Mouse (Mus musculus): ENCODE data around the gene Cox5a. TPM values are rescaled to one million over a fixed set of nuclear protein-coding genes. Genes with fewer than 3 reads are reported as not detected.

The Cox5a gene
- polyA plus RNA-seq (2014; fragmentation: Illumina TruSeq; extraction: RNeasy Lipid Tissue Mini Kit (QIAGEN cat#74804); ENCODE audit: low read depth, low replicate concordance), result 235 TPM

DNA sequence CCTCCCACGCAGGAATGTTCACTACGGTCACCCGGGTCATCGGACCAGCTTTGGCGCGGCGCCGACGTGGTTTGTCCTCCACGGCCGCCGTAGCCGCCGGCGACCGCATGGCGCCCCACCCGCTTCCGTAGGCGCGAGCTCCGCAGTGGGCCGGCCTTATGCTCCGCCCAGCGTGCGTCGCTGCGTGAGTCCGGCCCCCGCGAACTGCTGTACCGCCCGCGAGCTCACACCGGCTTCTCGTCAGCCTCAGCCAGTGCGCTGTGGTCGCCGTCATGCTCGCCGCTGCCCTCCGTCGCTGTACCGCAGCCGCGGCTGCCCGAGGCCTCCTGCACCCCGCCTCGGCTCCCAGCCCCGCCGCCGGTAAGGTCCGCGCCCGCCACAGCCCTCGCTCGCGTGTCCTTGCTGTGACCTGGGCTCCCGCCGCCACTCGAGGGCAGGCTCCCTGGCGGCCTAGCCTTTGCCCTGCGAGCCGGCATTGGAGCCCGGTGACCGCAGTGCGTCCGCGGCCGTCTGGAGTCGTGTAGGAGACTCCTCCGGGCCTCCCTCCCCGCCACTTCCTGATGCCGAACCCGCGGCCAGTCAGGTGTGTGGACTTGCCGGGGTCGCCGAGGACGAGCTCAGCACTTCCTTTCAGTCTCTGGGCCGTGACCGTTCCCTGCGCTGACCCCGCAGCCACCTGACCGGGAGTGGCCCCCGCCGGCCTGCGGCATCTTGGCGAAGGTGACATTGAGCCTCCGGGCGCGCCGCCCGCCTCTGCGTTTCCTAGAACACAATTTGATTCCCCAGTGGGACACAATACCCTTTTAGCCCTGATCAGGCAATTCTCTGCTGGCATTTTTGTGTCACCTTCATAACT lies at the start of gene Cox5a:
TSS of gene Cox5a (plus strand) at position 219 of the 856 bp plus-strand sequence.

DNA sequence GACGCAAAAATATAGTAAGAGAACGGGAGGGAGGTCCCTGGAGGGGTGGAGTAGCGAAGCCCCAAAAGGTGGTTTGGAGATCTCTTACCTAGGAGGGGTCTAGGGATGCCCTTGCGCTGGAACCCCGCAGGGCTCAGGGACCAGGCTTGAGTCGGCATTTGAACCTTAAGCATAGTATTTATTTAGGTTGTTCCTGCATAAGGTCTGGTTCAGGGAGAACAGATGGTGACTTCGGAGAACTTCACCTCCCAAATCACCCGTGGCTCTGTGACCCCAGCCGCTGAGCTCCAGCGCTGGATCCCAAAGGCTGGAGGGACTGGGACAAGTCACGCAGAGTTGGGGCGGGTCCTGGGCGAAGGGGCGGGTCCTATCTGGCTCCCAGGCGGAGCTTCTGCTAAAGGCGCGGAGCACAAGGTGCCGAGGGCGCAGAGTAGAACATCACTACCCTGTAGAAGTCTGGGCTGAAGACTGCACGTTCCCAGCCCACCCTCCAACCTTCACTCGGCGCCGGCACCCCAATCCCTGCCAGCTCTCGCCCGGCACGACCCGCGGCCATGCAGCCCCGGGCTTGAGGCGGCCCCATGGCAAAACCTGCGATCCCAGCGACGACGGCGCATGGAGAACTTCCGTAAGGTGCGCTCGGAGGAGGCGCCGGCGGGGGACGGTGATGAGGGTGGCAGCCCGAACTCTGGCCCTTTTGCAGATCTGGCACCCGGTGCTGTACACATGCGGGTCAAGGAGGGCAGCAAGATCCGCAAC lies 17.3 kb upstream of the Cox5a start, which contains the start of gene Rpp25:
TSS of gene Rpp25 (plus strand) at position 405 of the 759 bp plus-strand sequence.

GRCm38 (mm10) chr9:57537044-57537727 lies 16.1 kb downstream of the Cox5a start, which contains the start of gene Fam219b:
Fam219b (plus strand) TSS chr9:57537528.

DNA sequence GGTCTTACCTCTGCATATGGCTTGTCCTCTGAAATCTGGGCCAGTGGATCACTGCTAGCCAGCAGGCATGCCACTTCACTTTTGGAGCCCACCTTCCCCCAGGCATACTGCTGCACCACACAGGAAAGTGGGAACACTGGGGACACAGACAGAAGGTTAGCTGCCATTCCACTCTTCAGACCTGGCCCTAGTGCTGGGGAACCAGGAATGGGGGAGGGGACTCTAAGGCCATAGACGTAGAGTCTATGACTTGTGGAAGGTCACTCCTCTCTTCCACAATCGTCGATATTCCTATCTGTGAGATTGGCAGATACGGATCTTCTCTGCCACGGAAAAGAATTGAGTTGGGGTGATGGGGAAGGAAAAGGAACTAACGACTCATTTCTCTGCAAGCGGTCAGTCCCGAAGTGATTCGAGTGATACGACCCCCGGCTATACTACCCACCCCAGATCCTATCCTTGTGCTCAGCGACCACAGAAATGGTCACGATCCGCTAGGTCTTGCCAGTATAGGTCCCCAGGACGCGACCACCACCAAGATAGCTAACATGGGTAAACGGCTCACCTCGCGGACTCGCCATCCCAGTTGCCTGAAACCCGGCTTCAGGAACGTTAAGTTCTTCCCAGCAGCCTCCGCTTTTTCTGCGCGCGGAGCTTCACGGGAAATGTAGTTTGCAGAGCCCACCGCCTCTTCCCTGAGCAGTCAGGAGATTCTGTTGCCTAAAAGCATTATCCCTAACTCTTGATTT lies 31.2 kb downstream of the Cox5a start, which contains the start of gene Mpi:
TSS of gene Mpi (minus strand) at position 625 of the 749 bp plus-strand sequence.

GRCm38 (mm10) chr9:57560861-57561710 lies 40.0 kb downstream of the Cox5a start, which contains the start of gene Scamp2:
Scamp2 (plus strand) TSS chr9:57560943.

Other genes starting within 250 kb of the Cox5a start
- gene Ppcdc, start 81.2 kb upstream of the Cox5a start, polyA plus RNA-seq (2014; fragmentation: Illumina TruSeq; extraction: RNeasy Lipid Tissue Mini Kit (QIAGEN cat#74804); ENCODE audit: low read depth, low replicate concordance), result 44.1 TPM
- 30.8 TPM for gene Scamp5, start 53.2 kb upstream of the Cox5a start, polyA plus RNA-seq (2014; fragmentation: Illumina TruSeq; extraction: RNeasy Lipid Tissue Mini Kit (QIAGEN cat#74804); ENCODE audit: low read depth, low replicate concordance)
- 1.0 TPM for gene Rpp25, start 17.2 kb upstream of the Cox5a start, polyA plus RNA-seq (2014; fragmentation: Illumina TruSeq; extraction: RNeasy Lipid Tissue Mini Kit (QIAGEN cat#74804); ENCODE audit: low read depth, low replicate concordance)
- gene Fam219b, start 16.3 kb downstream of the Cox5a start, polyA plus RNA-seq (2014; fragmentation: Illumina TruSeq; extraction: RNeasy Lipid Tissue Mini Kit (QIAGEN cat#74804); ENCODE audit: low read depth, low replicate concordance), result 15.9 TPM
- gene Mpi, start 31.5 kb downstream of the Cox5a start, polyA plus RNA-seq (2014; fragmentation: Illumina TruSeq; extraction: RNeasy Lipid Tissue Mini Kit (QIAGEN cat#74804); ENCODE audit: low read depth, low replicate concordance), result 43.3 TPM
- gene Scamp2, start 39.7 kb downstream of the Cox5a start, polyA plus RNA-seq (2014; fragmentation: Illumina TruSeq; extraction: RNeasy Lipid Tissue Mini Kit (QIAGEN cat#74804); ENCODE audit: low read depth, low replicate concordance), result 70.5 TPM
- gene Ulk3, start 68.2 kb downstream of the Cox5a start, polyA plus RNA-seq (2014; fragmentation: Illumina TruSeq; extraction: RNeasy Lipid Tissue Mini Kit (QIAGEN cat#74804); ENCODE audit: low read depth, low replicate concordance), result 35.0 TPM
- not detected for gene Cplx3, start 85.0 kb downstream of the Cox5a start, polyA plus RNA-seq (2014; fragmentation: Illumina TruSeq; extraction: RNeasy Lipid Tissue Mini Kit (QIAGEN cat#74804); ENCODE audit: low read depth, low replicate concordance)
- gene Lman1l, start 99.5 kb downstream of the Cox5a start, polyA plus RNA-seq (2014; fragmentation: Illumina TruSeq; extraction: RNeasy Lipid Tissue Mini Kit (QIAGEN cat#74804); ENCODE audit: low read depth, low replicate concordance), result not detected
- 57.5 TPM for gene Csk, start 132.4 kb downstream of the Cox5a start, polyA plus RNA-seq (2014; fragmentation: Illumina TruSeq; extraction: RNeasy Lipid Tissue Mini Kit (QIAGEN cat#74804); ENCODE audit: low read depth, low replicate concordance)
- not detected for gene Cyp1a2, start 162.4 kb downstream of the Cox5a start, polyA plus RNA-seq (2014; fragmentation: Illumina TruSeq; extraction: RNeasy Lipid Tissue Mini Kit (QIAGEN cat#74804); ENCODE audit: low read depth, low replicate concordance)
- gene Cyp1a1, start 166.7 kb downstream of the Cox5a start, polyA plus RNA-seq (2014; fragmentation: Illumina TruSeq; extraction: RNeasy Lipid Tissue Mini Kit (QIAGEN cat#74804); ENCODE audit: low read depth, low replicate concordance), result 1.9 TPM
- gene Edc3, start 187.3 kb downstream of the Cox5a start, polyA plus RNA-seq (2014; fragmentation: Illumina TruSeq; extraction: RNeasy Lipid Tissue Mini Kit (QIAGEN cat#74804); ENCODE audit: low read depth, low replicate concordance), result 11.7 TPM
- 57.8 TPM for gene Clk3, start 244.6 kb downstream of the Cox5a start, polyA plus RNA-seq (2014; fragmentation: Illumina TruSeq; extraction: RNeasy Lipid Tissue Mini Kit (QIAGEN cat#74804); ENCODE audit: low read depth, low replicate concordance)

All from adipose tissue, adult 10 weeks (tissue).